Mouse (Mus musculus) embryonic facial prominence, embryonic 13.5 days (tissue): ENCODE measurements at regions not wholly inside any gene's neighbourhood (a gene's known extent, or its start where the extent isn't known, plus 50 kb on each side); places are given as distances from the start of the nearest gene placed in this dataset.
"Not testable (repeated sequence)": the region's sequence is repeated elsewhere in the genome, so short reads cannot be mapped to it uniquely, and the experiment has no call there.

Source experiments
- ATAC-seq: fragments of 200-750 bp; cut with Nextera tagmentation; 2 replicates; pipeline ENCODE4 v1.8.0; 2017; ENCODE audit warnings: low read depth; ENCODE audit not compliant: insufficient number of reproducible peaks, insufficient read depth, low FRiP score, low TSS enrichment
- H3K27ac ChIP-seq: fragments of 300-500 bp; sonication (generic); 2 replicates; pipeline ENCODE4 v1.5.1; 2015; ENCODE audit warnings: moderate library complexity, mild to moderate bottlenecking, inconsistent platforms
- H3K27me3 ChIP-seq: fragments of 300-500 bp; sonication (generic); 2 replicates; pipeline ENCODE4 v1.6.1; 2015; ENCODE audit warnings: mild to moderate bottlenecking, inconsistent platforms
- H3K36me3 ChIP-seq: fragments of 300-500 bp; sonication (generic); 2 replicates; pipeline ENCODE4 v1.6.1; 2015; ENCODE audit warnings: mild to moderate bottlenecking, inconsistent platforms
- H3K4me1 ChIP-seq: fragments of 300-500 bp; sonication (generic); 2 replicates; pipeline ENCODE4 v1.6.1; 2015; ENCODE audit warnings: inconsistent platforms
- H3K4me2 ChIP-seq: fragments of 300-500 bp; sonication (generic); 2 replicates; pipeline ENCODE4 v1.6.1; 2015; ENCODE audit warnings: moderate library complexity, mild to moderate bottlenecking, inconsistent platforms
- H3K4me3 ChIP-seq: fragments of 300-500 bp; sonication (generic); 2 replicates; pipeline ENCODE4 v1.5.1; 2015; ENCODE audit warnings: mild to moderate bottlenecking, inconsistent platforms
- H3K9ac ChIP-seq: fragments of 300-500 bp; sonication (generic); 2 replicates; pipeline ENCODE4 v1.6.1; 2015; ENCODE audit warnings: mild to moderate bottlenecking, inconsistent platforms
- H3K9me3 ChIP-seq: fragments of 300-500 bp; sonication (generic); 2 replicates; pipeline ENCODE4 v1.6.1; 2016; ENCODE audit warnings: inconsistent platforms
- WGBS: fragments of 180-500 bp; shearing (Covaris S2); methylation state at CpG from one replicate; pipeline ENCODE4 v1.1.7; 2015; ENCODE audit warnings: mixed read lengths; 5-methylcytosine and 5-hydroxymethylcytosine counted together

DNA sequence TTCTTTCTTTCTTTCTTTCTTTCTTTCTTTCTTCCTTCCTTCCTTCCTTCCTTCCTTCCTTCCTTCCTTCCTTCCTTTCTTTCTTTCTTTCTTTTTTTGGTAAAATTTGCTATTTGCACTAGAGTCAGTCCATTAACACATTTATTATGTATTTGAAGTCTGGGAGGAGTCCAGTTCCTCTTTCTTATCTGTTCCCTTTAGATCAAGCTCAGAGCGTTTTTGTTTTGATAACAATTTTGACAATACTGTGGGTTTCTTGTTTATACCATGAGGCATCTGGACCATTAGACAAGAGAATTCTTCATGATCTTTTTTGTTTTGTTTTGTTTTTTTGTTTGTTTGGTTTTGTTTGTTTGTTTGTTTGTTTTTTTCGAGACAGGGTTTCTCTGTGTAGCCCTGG, 52.3 kb upstream of the Cttnbp2 start:
- H3K4me1 ChIP-seq, H3K4me2 ChIP-seq, H3K36me3 ChIP-seq, H3K9ac ChIP-seq, H3K27ac ChIP-seq, ATAC-seq, H3K4me3 ChIP-seq, H3K9me3 ChIP-seq, H3K27me3 ChIP-seq: not testable (repeated sequence)
- 84% methylated on average over 2 of the region's 2 CpGs for WGBS

DNA sequence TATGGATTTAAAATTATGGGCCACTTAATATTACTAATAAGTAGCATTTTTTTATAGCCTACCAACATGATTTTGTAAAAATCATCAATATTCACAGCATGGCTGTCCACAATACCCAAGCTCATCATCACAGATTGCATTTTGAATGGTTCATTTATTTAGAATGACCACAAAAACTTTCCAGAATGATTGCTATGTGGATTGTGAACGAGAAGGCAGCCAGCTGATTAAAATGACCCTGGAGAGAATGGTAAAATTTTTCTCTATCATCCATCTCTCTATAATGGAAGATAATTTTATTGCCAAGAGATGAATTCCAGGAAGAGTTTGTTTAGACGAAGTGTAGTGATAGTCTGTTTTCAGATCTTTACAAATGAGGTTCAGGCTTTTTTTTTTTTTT, 54.6 kb upstream of the Cttnbp2 start:
- Histone ChIP-seq H3K4me1 (no peaks in the 10 kb centered on the region), H3K4me2 (no peak overlapping the region), H3K4me3 (no peak overlapping the region), H3K36me3 (no peaks in the 10 kb centered on the region), H3K27ac (no peak overlapping the region), H3K27me3 (no peaks in the 10 kb centered on the region), H3K9me3 (no peaks in the 10 kb centered on the region), H3K9ac (no peak overlapping the region)
- WGBS: 81% methylated on average over 2 of the region's 2 CpGs
- ATAC-seq: no peak

GRCm38 (mm10) chr6:18578501-18578900, 63.9 kb upstream of the Cttnbp2 start:
- Histone ChIP-seq H3K4me3 (no peak overlapping the region), H3K4me1 (no peaks in the 10 kb centered on the region), H3K27ac (no peak overlapping the region), H3K9me3 (no peaks in the 10 kb centered on the region), H3K36me3 (no peaks in the 10 kb centered on the region), H3K4me2 (no peak overlapping the region), H3K27me3 (no peaks in the 10 kb centered on the region), H3K9ac (no peak overlapping the region)
- no peak for ATAC-seq

- H3K27me3 ChIP-seq: no peaks in the 10 kb centered on the region
- ATAC-seq: no peak
- no peaks in the 10 kb centered on the region for H3K9me3 ChIP-seq
- no peak overlapping the region for H3K4me3 ChIP-seq
- no peak overlapping the region for H3K4me2 ChIP-seq
- no peaks in the 10 kb centered on the region for H3K4me1 ChIP-seq
- no peaks in the 10 kb centered on the region for H3K36me3 ChIP-seq
- H3K9ac ChIP-seq: no peak overlapping the region
- H3K27ac ChIP-seq: no peak overlapping the region
Observed at GRCm38 (mm10) chr6:18589436-18589835, 74.8 kb upstream of the Cttnbp2 start.

DNA sequence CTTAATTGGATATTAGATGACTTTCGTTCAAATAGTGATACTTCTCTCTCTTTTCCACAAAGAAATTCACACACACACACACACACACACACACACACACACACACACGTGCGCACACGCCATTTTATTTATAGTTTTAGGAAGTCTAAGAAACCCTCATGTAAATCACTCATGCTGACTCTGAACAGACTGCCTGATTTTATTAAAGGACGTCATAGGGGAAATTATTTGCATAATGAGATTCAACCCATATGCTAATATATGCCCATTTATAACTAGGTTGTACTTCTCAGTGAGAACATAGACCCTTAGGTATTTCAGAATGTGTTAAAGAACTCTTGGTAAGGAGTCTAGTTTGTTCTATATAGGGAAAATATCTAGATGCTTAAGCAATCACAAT, 82.0 kb upstream of the Cttnbp2 start:
- Histone ChIP-seq H3K27me3 (no peaks in the 10 kb centered on the region), H3K4me1 (no peaks in the 10 kb centered on the region), H3K9me3 (no peaks in the 10 kb centered on the region), H3K9ac (no peak overlapping the region), H3K4me2 (no peak overlapping the region), H3K27ac (no peak overlapping the region), H3K4me3 (no peak overlapping the region), H3K36me3 (no peaks in the 10 kb centered on the region)
- no peak for ATAC-seq
- 83% methylated on average over 5 of the region's 5 CpGs for WGBS

DNA sequence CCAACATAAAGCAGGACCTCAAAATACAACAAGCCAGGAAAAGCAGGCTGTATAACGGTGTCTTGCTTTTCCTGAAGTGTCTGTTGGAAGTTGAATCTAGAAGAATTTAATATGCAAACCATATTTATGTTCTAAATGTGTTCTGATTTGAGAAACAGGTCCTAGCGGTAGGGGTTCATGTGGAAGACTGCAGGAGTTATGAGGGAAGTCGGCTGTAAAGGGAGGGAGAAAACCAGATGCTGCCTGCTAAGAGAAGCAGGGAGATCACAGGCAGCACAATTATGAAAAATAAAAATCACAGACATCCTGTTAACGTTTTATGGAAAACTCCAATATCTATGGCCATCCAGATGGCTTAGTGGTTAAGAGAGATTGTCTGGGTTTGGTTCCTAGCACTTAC, 85.0 kb upstream of the Cttnbp2 start:
- no peak for ATAC-seq
- H3K4me2 ChIP-seq: no peak overlapping the region
- no peaks in the 10 kb centered on the region for H3K9me3 ChIP-seq
- no peak overlapping the region for H3K27ac ChIP-seq
- H3K27me3 ChIP-seq: no peaks in the 10 kb centered on the region
- no peak overlapping the region for H3K4me3 ChIP-seq
- no peak overlapping the region for H3K9ac ChIP-seq
- no peaks in the 10 kb centered on the region for H3K4me1 ChIP-seq
- H3K36me3 ChIP-seq: no peaks in the 10 kb centered on the region
- WGBS: 58% methylated on average over 4 of the region's 4 CpGs

DNA sequence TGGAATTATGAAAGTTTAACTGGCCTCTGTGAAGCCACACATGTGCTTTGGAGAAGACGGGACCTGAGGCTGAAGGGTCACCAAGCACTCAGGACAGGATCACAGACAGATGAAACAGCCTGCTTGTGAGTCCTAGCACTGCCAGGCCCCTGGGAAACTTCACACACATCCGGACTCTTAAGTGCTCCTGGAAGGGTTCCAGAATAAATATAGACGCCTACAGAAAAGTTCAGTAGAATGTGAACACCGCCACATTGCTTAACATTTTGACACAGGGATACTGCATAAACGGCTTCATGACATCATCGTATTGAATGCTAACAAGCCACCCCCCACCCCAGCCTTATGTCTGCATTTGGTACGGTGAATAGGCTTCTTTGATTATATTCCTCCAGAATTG, 87.3 kb upstream of the Cttnbp2 start:
- Histone ChIP-seq H3K27ac (no peak overlapping the region), H3K9me3 (no peaks in the 10 kb centered on the region), H3K36me3 (no peaks in the 10 kb centered on the region), H3K4me3 (no peak overlapping the region), H3K4me2 (no peak overlapping the region), H3K4me1 (no peaks in the 10 kb centered on the region), H3K9ac (no peak overlapping the region), H3K27me3 (no peaks in the 10 kb centered on the region)
- WGBS: 68% methylated on average over 7 of the region's 7 CpGs
- no peak for ATAC-seq

DNA sequence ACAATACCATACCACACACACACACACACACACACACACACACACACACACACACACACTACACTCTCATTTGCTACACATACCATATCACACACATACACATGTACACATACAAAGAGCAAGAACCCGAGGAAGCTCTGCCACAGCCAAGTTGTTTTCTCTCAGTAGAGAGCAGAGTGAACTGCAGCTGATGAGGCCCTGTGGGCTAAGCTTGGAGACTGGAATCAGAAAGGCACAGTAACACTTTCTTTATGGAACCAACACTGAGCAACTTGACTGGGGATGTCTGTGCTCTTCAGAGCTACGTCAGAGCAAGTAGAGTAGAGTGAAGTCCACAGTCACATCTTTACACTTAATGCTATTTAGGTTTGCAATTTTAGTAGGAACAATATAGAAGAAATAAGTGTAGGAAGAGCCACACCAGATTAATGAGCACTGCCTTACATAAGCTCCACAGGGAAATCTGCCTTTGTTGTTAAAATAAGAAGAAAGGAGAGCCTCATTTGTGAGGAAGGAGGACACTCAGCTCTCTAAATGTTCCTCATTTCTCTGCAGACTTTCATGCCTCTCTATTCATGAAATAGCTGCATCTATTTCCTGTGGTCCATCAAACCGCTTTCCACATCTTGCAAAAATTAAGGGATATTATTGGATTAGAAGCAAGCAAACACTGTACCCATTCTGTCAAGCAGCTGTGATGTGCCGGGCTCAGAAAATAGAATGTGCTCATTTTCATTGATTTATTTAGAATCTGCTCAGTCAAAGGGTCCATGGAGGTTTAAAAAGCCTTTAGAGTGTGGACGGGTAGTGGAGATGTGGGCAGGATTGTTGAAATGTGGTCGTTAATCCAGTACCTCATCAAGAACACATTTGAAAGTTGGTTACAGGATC, 107.0 kb upstream of the Cttnbp2 start:
- Histone ChIP-seq H3K27me3 (no peaks in the 10 kb centered on the region), H3K4me3 (no peak overlapping the region), H3K9me3 (no peaks in the 10 kb centered on the region), H3K4me1 (peaks cover 14% of the 10 kb centered on the region), H3K9ac (no peak overlapping the region), H3K4me2 (no peak overlapping the region), H3K27ac (peak overlapping the region; percentile 39; the same call in 1 of the 2 replicates), H3K36me3 (no peaks in the 10 kb centered on the region)
- 0 out of 2 replicates have a peak, but pooled peaks have one; percentile 52 for ATAC-seq
- 32% methylated on average over 6 of the region's 6 CpGs for WGBS

DNA sequence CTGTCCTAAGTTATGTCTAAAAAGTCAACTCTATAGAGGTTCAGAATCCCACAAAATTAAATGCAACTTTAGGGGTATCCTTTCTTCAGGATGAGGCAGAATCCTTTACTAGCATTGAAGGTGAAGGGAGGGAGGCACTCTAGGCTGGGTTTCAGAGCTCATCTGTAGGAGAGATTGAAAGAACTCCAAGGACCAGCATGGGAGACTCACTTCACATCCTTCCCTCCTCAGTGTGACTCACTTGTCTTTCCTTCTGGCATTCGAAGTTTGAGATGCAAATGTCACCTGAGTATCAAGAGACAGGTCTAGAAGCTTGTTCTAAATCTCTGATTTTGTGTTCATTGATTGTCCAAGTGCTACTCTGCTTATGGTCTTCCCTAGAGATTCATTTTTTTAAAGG, 113.9 kb upstream of the Cttnbp2 start:
- no peaks in the 10 kb centered on the region for H3K9me3 ChIP-seq
- no peak for ATAC-seq
- no peak overlapping the region for H3K9ac ChIP-seq
- H3K27ac ChIP-seq: no peak overlapping the region
- no peak overlapping the region for H3K4me2 ChIP-seq
- H3K27me3 ChIP-seq: no peaks in the 10 kb centered on the region
- no peaks in the 10 kb centered on the region for H3K4me1 ChIP-seq
- H3K36me3 ChIP-seq: no peaks in the 10 kb centered on the region
- WGBS: 79% methylated on average over 1 of the region's 1 CpGs
- H3K4me3 ChIP-seq: no peak overlapping the region

- Histone ChIP-seq H3K9ac (no peak overlapping the region), H3K9me3 (0 out of 2 replicates have a peak, but pooled peaks cover 4% of the 10 kb centered on the region), H3K4me3 (no peak overlapping the region), H3K27ac (no peak overlapping the region), H3K4me1 (no peaks in the 10 kb centered on the region), H3K36me3 (no peaks in the 10 kb centered on the region), H3K4me2 (no peak overlapping the region), H3K27me3 (no peaks in the 10 kb centered on the region)
- WGBS: 83% methylated on average over 2 of the region's 2 CpGs
- ATAC-seq: no peak
Observed at GRCm38 (mm10) chr6:18633540-18634200, 119.0 kb upstream of the Cttnbp2 start.

GRCm38 (mm10) chr6:18639712-18640383, 125.2 kb upstream of the Cttnbp2 start:
- H3K9ac ChIP-seq: no peak overlapping the region
- WGBS: 14% methylated on average over 3 of the region's 3 CpGs
- H3K27ac ChIP-seq: no peak overlapping the region
- H3K4me3 ChIP-seq: no peak overlapping the region
- H3K4me2 ChIP-seq: no peak overlapping the region
- ATAC-seq: no peak
- no peaks in the 10 kb centered on the region for H3K36me3 ChIP-seq
- H3K4me1 ChIP-seq: no peaks in the 10 kb centered on the region
- H3K9me3 ChIP-seq: 0 out of 2 replicates have a peak, but pooled peaks cover 4% of the 10 kb centered on the region
- no peaks in the 10 kb centered on the region for H3K27me3 ChIP-seq
